Mouse (Mus musculus) forebrain, embryonic 10.5 days (tissue): ENCODE measurements at regions not wholly inside any gene's neighbourhood (a gene's known extent, or its start where the extent isn't known, plus 50 kb on each side); places are given as distances from the start of the nearest gene placed in this dataset.

ENCODE experiments used
- DNase-seq: peaks from one replicate; pipeline ENCODE4 v3.0.0-alpha.2; 2017; ENCODE audit warnings: low spot score; ENCODE audit errors: extremely low spot score
- H3K27ac ChIP-seq: fragments of 300-500 bp; sonication (generic); 2 replicates; pipeline ENCODE4 v1.5.1; 2016; ENCODE audit warnings: mild to moderate bottlenecking
- H3K27me3 ChIP-seq: fragments of 300-500 bp; sonication (generic); 2 replicates; pipeline ENCODE4 v1.6.1; 2016; ENCODE audit warnings: mild to moderate bottlenecking; ENCODE audit not compliant: poor library complexity, severe bottlenecking
- H3K36me3 ChIP-seq: fragments of 300-500 bp; sonication (generic); replicated peaks from 2 replicates; pipeline ENCODE4 v1.6.1; 2016; ENCODE audit warnings: mild to moderate bottlenecking, moderate library complexity
- H3K4me1 ChIP-seq: fragments of 300-500 bp; sonication (generic); 2 replicates; pipeline ENCODE4 v1.6.1; 2016
- H3K4me3 ChIP-seq: fragments of 300-500 bp; sonication (generic); 2 replicates; pipeline ENCODE4 v1.5.1; 2016; ENCODE audit warnings: mild to moderate bottlenecking, moderate library complexity
- H3K9me3 ChIP-seq: fragments of 300-500 bp; sonication (generic); 2 replicates; pipeline ENCODE4 v1.6.1; 2016; ENCODE audit warnings: mild to moderate bottlenecking, moderate library complexity
- WGBS: fragments of 180-500 bp; shearing (Covaris S2); methylation state at CpG from one replicate; pipeline ENCODE4 v1.1.7; 2016; 5-methylcytosine and 5-hydroxymethylcytosine counted together

GRCm38 (mm10) chr14:48024051-48024693 lies 96.5 kb upstream of the Peli2 start:
- Histone ChIP-seq H3K27me3 (no peaks in the 10 kb centered on the region), H3K9me3 (no peaks in the 10 kb centered on the region; the same call in 1 of the 2 replicates), H3K4me1 (no peaks in the 10 kb centered on the region), H3K27ac (no peak overlapping the region), H3K4me3 (no peak overlapping the region), H3K36me3 (no peaks in the 10 kb centered on the region)
- 93% methylated on average over 8 of the region's 8 CpGs for WGBS
- no peak for DNase-seq

GRCm38 (mm10) chr14:48039286-48039790 lies 81.3 kb upstream of the Peli2 start:
- Histone ChIP-seq H3K9me3 (no peaks in the 10 kb centered on the region), H3K27ac (no peak overlapping the region), H3K36me3 (no peaks in the 10 kb centered on the region), H3K27me3 (no peaks in the 10 kb centered on the region), H3K4me1 (peaks cover 4% of the 10 kb centered on the region; the same call in 1 of the 2 replicates), H3K4me3 (no peak overlapping the region)
- no peak for DNase-seq
- WGBS = 74% methylated on average over 4 of the region's 4 CpGs

GRCm38 (mm10) chr14:48046094-48046493 lies 74.5 kb upstream of the Peli2 start:
- Histone ChIP-seq H3K27me3 (no peaks in the 10 kb centered on the region), H3K27ac (no peak overlapping the region), H3K9me3 (no peaks in the 10 kb centered on the region), H3K4me1 (no peaks in the 10 kb centered on the region), H3K4me3 (no peak overlapping the region), H3K36me3 (no peaks in the 10 kb centered on the region)
- 91% methylated on average over 9 of the region's 9 CpGs for WGBS
- DNase-seq = no peak

- no peaks in the 10 kb centered on the region for H3K9me3 ChIP-seq
- H3K4me1 ChIP-seq = no peaks in the 10 kb centered on the region
- DNase-seq = no peak
- H3K36me3 ChIP-seq = no peaks in the 10 kb centered on the region
- 95% methylated on average over 1 of the region's 1 CpGs for WGBS
- H3K27me3 ChIP-seq = no peaks in the 10 kb centered on the region
- no peak overlapping the region for H3K27ac ChIP-seq
- no peak overlapping the region for H3K4me3 ChIP-seq
Observed at GRCm38 (mm10) chr14:48046831-48047230, 73.8 kb upstream of the Peli2 start.

GRCm38 (mm10) chr14:48049698-48050459 lies 70.7 kb upstream of the Peli2 start:
- no peak overlapping the region for H3K27ac ChIP-seq
- DNase-seq = no peak
- WGBS = 93% methylated on average over 5 of the region's 5 CpGs
- H3K4me1 ChIP-seq = peaks cover 15% of the 10 kb centered on the region
- H3K27me3 ChIP-seq = no peaks in the 10 kb centered on the region
- no peaks in the 10 kb centered on the region for H3K36me3 ChIP-seq
- H3K4me3 ChIP-seq = no peak overlapping the region
- no peaks in the 10 kb centered on the region for H3K9me3 ChIP-seq

- DNase-seq = no peak
Observed at GRCm38 (mm10) chr14:48050460-48050760, 70.2 kb upstream of the Peli2 start.

GRCm38 (mm10) chr14:48051971-48052370 lies 68.7 kb upstream of the Peli2 start:
- no peaks in the 10 kb centered on the region for H3K36me3 ChIP-seq
- no peaks in the 10 kb centered on the region for H3K27me3 ChIP-seq
- WGBS = 61% methylated on average over 3 of the region's 3 CpGs
- DNase-seq = no peak
- no peak overlapping the region for H3K27ac ChIP-seq
- no peaks in the 10 kb centered on the region for H3K9me3 ChIP-seq
- H3K4me1 ChIP-seq = peaks cover 15% of the 10 kb centered on the region
- no peak overlapping the region for H3K4me3 ChIP-seq

More at GRCm38 (mm10) chr14:48050460-48050760, 70.2 kb upstream of the Peli2 start:
- no peak overlapping the region for H3K27ac ChIP-seq
- WGBS = 93% methylated on average over 2 of the region's 2 CpGs
- H3K36me3 ChIP-seq = no peaks in the 10 kb centered on the region
- no peaks in the 10 kb centered on the region for H3K27me3 ChIP-seq
- H3K4me1 ChIP-seq = peaks cover 15% of the 10 kb centered on the region
- no peak overlapping the region for H3K4me3 ChIP-seq
- H3K9me3 ChIP-seq = no peaks in the 10 kb centered on the region

- 72% methylated on average over 7 of the region's 7 CpGs for WGBS
Observed at GRCm38 (mm10) chr14:48052405-48052804, 68.2 kb upstream of the Peli2 start.

GRCm38 (mm10) chr14:48053151-48053550 lies 67.5 kb upstream of the Peli2 start:
- no peak overlapping the region for H3K4me3 ChIP-seq
- H3K27me3 ChIP-seq = no peaks in the 10 kb centered on the region
- no peaks in the 10 kb centered on the region for H3K36me3 ChIP-seq
- WGBS = 64% methylated on average over 4 of the region's 4 CpGs
- no peak for DNase-seq
- H3K27ac ChIP-seq = no peak overlapping the region
- no peaks in the 10 kb centered on the region for H3K9me3 ChIP-seq
- H3K4me1 ChIP-seq = peaks cover 15% of the 10 kb centered on the region

More at GRCm38 (mm10) chr14:48052405-48052804, 68.2 kb upstream of the Peli2 start:
- no peaks in the 10 kb centered on the region for H3K9me3 ChIP-seq
- DNase-seq = no peak
- H3K4me1 ChIP-seq = peaks cover 15% of the 10 kb centered on the region
- no peaks in the 10 kb centered on the region for H3K27me3 ChIP-seq
- no peaks in the 10 kb centered on the region for H3K36me3 ChIP-seq
- H3K4me3 ChIP-seq = no peak overlapping the region
- no peak overlapping the region for H3K27ac ChIP-seq

- H3K27ac ChIP-seq = no peak overlapping the region
- no peaks in the 10 kb centered on the region for H3K9me3 ChIP-seq
- peaks cover 22% of the 10 kb centered on the region for H3K4me1 ChIP-seq
- no peaks in the 10 kb centered on the region for H3K36me3 ChIP-seq
- no peaks in the 10 kb centered on the region for H3K27me3 ChIP-seq
- 79% methylated on average over 3 of the region's 3 CpGs for WGBS
- H3K4me3 ChIP-seq = no peak overlapping the region
- DNase-seq = no peak
Observed at GRCm38 (mm10) chr14:48054719-48055118, 65.9 kb upstream of the Peli2 start.

GRCm38 (mm10) chr14:48055861-48056260 lies 64.8 kb upstream of the Peli2 start:
- no peak for DNase-seq
- 73% methylated on average over 2 of the region's 2 CpGs for WGBS
- H3K36me3 ChIP-seq = no peaks in the 10 kb centered on the region
- H3K9me3 ChIP-seq = no peaks in the 10 kb centered on the region
- no peak overlapping the region for H3K27ac ChIP-seq
- H3K4me3 ChIP-seq = no peak overlapping the region
- peaks cover 24% of the 10 kb centered on the region for H3K4me1 ChIP-seq
- no peaks in the 10 kb centered on the region for H3K27me3 ChIP-seq

GRCm38 (mm10) chr14:48058234-48058868 lies 62.3 kb upstream of the Peli2 start:
- WGBS = 92% methylated on average over 9 of the region's 9 CpGs
- no peak for DNase-seq
- Histone ChIP-seq H3K27me3 (no peaks in the 10 kb centered on the region), H3K9me3 (no peaks in the 10 kb centered on the region), H3K27ac (no peak overlapping the region), H3K4me1 (peaks cover 12% of the 10 kb centered on the region), H3K4me3 (no peak overlapping the region), H3K36me3 (no peaks in the 10 kb centered on the region)
